In the genomic region with DNA sequence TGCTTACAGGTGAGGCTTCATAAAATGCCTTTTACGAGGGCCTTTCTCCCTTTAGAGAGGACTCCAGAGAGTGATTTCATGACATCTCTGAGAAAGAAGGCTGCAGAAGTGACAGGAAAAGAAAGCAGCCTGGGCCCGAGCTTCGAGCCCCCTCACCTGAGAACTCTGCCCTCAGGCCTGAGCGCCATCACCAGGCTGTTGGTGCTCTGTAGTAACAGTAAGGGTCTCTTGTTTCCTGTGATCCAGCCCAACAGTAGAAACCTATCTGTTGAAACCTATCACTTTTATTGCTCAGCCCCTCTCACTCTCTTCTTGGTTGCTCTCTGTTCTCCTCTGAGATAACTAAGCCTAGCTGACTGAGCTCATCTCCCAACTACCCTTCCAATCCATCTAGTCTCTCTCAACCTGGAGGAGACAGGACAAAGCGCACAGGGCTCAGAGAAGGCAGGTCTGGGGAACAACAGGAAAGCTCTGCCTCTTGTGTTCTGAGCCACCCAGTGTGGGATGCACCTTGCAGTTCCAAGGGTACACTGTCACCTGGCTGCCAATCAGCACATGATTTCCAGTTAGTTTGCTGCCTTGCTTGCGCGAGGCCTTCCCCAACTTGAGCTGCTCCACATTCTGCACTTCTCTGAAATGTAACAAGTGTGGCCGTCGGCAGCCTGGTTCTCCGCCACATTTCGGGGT, we compare ENCODE assay signal across 17 mouse cellular contexts.
DNase-seq lines count a peak whose midpoint lies in the region; ATAC-seq lines count a peak whose summit lies in the region.
"Had no signal": no experiment of that assay in that cellular context is flagged by ENCODE, and none has a peak within 500 bp of the region (broad histone marks: within the 10 kb centered on the region; RNA-seq: fewer than 3 reads in every experiment).

No protein-coding gene starts in this region.

- peak overlapping the region; percentile 71; the same call in 1 of the 2 replicates for H3K27ac ChIP-seq in heart, embryonic 12.5 days (ENCODE audit: poor library complexity, severe bottlenecking)
- peak overlapping the region; percentile 56; the same call in 1 of the 2 replicates for H3K27ac ChIP-seq in lung, embryonic 15.5 days
- H3K27ac ChIP-seq: hindbrain, embryonic 13.5 days; left cerebral cortex, adult 2 months; midbrain, embryonic 13.5 days; stomach, embryonic 15.5 days had no signal

- no peak for ATAC-seq in heart, embryonic 12.5 days (ENCODE audit: insufficient number of reproducible peaks, low FRiP score)
- ATAC-seq in lung, embryonic 15.5 days (ENCODE audit: borderline replicate concordance, extremely low read depth, low FRiP score, low TSS enrichment), result no peak

- 0 out of 2 replicates have a peak, but pooled peaks cover 3% of the 10 kb centered on the region for H3K36me3 ChIP-seq in heart, embryonic 12.5 days
- no peaks in the 10 kb centered on the region for H3K36me3 ChIP-seq in lung, embryonic 15.5 days
- H3K36me3 ChIP-seq: hindbrain, embryonic 13.5 days; midbrain, embryonic 13.5 days; stomach, embryonic 15.5 days had no signal

- no peaks in the 10 kb centered on the region for H3K27me3 ChIP-seq in heart, embryonic 12.5 days (replicated peaks)
- H3K27me3 ChIP-seq in lung, embryonic 15.5 days, result no peaks in the 10 kb centered on the region
- H3K27me3 ChIP-seq: hindbrain, embryonic 13.5 days; midbrain, embryonic 13.5 days; Patski; stomach, embryonic 15.5 days had no signal

- no peaks in the 10 kb centered on the region for H3K9me3 ChIP-seq in heart, embryonic 12.5 days (replicated peaks)
- no peaks in the 10 kb centered on the region for H3K9me3 ChIP-seq in lung, embryonic 15.5 days
- H3K9me3 ChIP-seq: hindbrain, embryonic 13.5 days; midbrain, embryonic 13.5 days; stomach, embryonic 15.5 days had no signal

- H3K9ac ChIP-seq in heart, embryonic 12.5 days, result no peak overlapping the region; the same call in 1 of the 2 replicates
- no peak overlapping the region for H3K9ac ChIP-seq in lung, embryonic 15.5 days
- H3K9ac ChIP-seq: hindbrain, embryonic 13.5 days; midbrain, embryonic 13.5 days; stomach, embryonic 15.5 days had no signal

- peaks cover 32% of the 10 kb centered on the region for H3K4me1 ChIP-seq in heart, embryonic 12.5 days (replicated peaks)
- H3K4me1 ChIP-seq in lung, embryonic 15.5 days, result peaks cover 18% of the 10 kb centered on the region

- no peak overlapping the region for H3K4me3 ChIP-seq in heart, embryonic 12.5 days
- no peak overlapping the region for H3K4me3 ChIP-seq in lung, embryonic 15.5 days
- H3K4me3 ChIP-seq: hindbrain, embryonic 13.5 days; left cerebral cortex, adult 2 months; midbrain, embryonic 13.5 days; stomach, embryonic 15.5 days had no signal

- no peak overlapping the region for H3K4me2 ChIP-seq in heart, embryonic 12.5 days
- no peak overlapping the region for H3K4me2 ChIP-seq in lung, embryonic 15.5 days
- H3K4me2 ChIP-seq: hindbrain, embryonic 13.5 days; midbrain, embryonic 13.5 days; stomach, embryonic 15.5 days had no signal

- no peak for DNase-seq in heart, postnatal 25 days (ENCODE audit: low spot score)
- no peak for DNase-seq in lung, postnatal 36 days
- peak; percentile 31 to 40 for DNase-seq in CD8-positive naive resting alpha-beta T cell, adult 2 months (ENCODE audit: low read depth in 2 of 2, low spot score in 2 of 2)
- DNase-seq in induced T-regulatory cell, adult 2 months (ENCODE audit: low read depth), result peak; percentile 45
- no peak for DNase-seq in cerebellum, postnatal 36 days
- DNase-seq: cerebellum, adult 2 months; embryo, embryonic 11 days; gastrocnemius, postnatal 25 days; kidney, adult 18-20 months; right cerebral cortex, postnatal 25 days had no signal

- 87% methylated on average over 11 of the region's 11 CpGs for WGBS in heart, embryonic 12.5 days
- WGBS in lung, embryonic 15.5 days, result 90% methylated on average over 11 of the region's 11 CpGs

- intact Hi-C loops in heart, postnatal 25 days (cut with DNase I), result loop anchor here (5.0 kb wide), 2 partner anchors 80 to 350 kb away; a partner anchor contains a TSS

Comparison
In these comparisons a context has a peak if more than half of its experiments do, and no peak if none do; other contexts are left out.
1. DNase-seq: peak in CD8-positive naive resting alpha-beta T cell, adult 2 months (2 of 2) and induced T-regulatory cell, adult 2 months (single experiment); none in heart, postnatal 25 days (single experiment), lung, postnatal 36 days (single experiment) and cerebellum, postnatal 36 days (0 of 2).